Mouse (Mus musculus) stomach, embryonic 15.5 days (tissue): ENCODE data around the gene Exoc2. TPM values are rescaled to one million over a fixed set of nuclear protein-coding genes. Genes with fewer than 3 reads are reported as not detected.
A peak's percentile ranks its signal among the peaks of the same experiment; 100 is the strongest.

Experiments used
- ATAC-seq: fragments of 200-750 bp; cut with Nextera tagmentation; 2 replicates; pipeline ENCODE4 v1.8.0; 2017; ENCODE audit warnings: low read depth, moderate number of reproducible peaks, moderate TSS enrichment; ENCODE audit not compliant: insufficient read depth, low FRiP score
- H3K27ac ChIP-seq: fragments of 300-500 bp; sonication (generic); 2 replicates; pipeline ENCODE4 v1.5.1; 2015; ENCODE audit warnings: mild to moderate bottlenecking, inconsistent platforms
- H3K27me3 ChIP-seq: fragments of 300-500 bp; sonication (generic); replicated peaks from 2 replicates; pipeline ENCODE4 v1.6.1; 2015; ENCODE audit warnings: inconsistent platforms
- H3K36me3 ChIP-seq: fragments of 300-500 bp; sonication (generic); 2 replicates; pipeline ENCODE4 v1.6.1; 2015; ENCODE audit warnings: inconsistent platforms
- H3K4me1 ChIP-seq: fragments of 300-500 bp; sonication (generic); 2 replicates; pipeline ENCODE4 v1.6.1; 2015; ENCODE audit warnings: inconsistent platforms
- H3K4me2 ChIP-seq: fragments of 300-500 bp; sonication (generic); 2 replicates; pipeline ENCODE4 v1.6.1; 2015; ENCODE audit warnings: mild to moderate bottlenecking, inconsistent platforms
- H3K4me3 ChIP-seq: fragments of 300-500 bp; sonication (generic); replicated peaks from 2 replicates; pipeline ENCODE4 v1.5.1; 2015; ENCODE audit warnings: inconsistent platforms
- H3K9ac ChIP-seq: fragments of 300-500 bp; sonication (generic); 2 replicates; pipeline ENCODE4 v1.6.1; 2015; ENCODE audit warnings: inconsistent platforms
- H3K9me3 ChIP-seq: fragments of 300-500 bp; sonication (generic); 2 replicates; pipeline ENCODE4 v1.6.1; 2016; ENCODE audit warnings: inconsistent platforms
- WGBS: fragments of 180-500 bp; shearing (Covaris S2); methylation state at CpG from one replicate; pipeline ENCODE4 v1.1.7; 2015; 5-methylcytosine and 5-hydroxymethylcytosine counted together
- polyA plus RNA-seq: library from polyadenylated mRNA; unstranded; fragments of >200 nt; fragmentation: Nextera tagmentation; extraction: Ambion mirVana; gene quantifications from 2 replicates; pipeline ENCODE4 v1.2.1, GENCODE M21; 2015

The Exoc2 gene
- polyA plus RNA-seq, 1 experiment from 2014 or later = 26.6 TPM

DNA sequence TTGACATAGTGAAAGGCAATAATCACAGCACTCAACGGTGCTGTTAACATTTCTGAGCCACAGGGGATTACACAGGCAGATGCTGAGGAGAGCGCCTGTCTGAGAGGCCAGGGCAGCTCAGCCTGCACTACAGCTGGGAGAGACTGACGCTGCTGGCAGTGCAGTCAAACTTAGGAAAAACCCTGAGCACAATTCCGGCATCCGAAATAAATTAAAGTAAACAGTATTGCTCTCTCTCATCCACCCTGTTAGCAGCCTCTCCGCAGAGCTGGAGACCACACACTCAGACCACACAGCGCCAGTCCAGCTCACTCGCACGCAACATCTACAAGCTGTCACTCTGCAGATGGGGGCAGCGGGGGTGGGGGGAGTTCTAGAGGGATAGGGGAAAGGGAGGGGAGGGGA lies 7.4 kb downstream of the Exoc2 start:
- peak; percentile 69; the same call in 1 of the 2 replicates for ATAC-seq
- Histone ChIP-seq H3K27ac (peak overlapping the region; percentile 26; the same call in 1 of the 2 replicates), H3K9me3 (no peaks in the 10 kb centered on the region), H3K27me3 (no peaks in the 10 kb centered on the region), H3K4me2 (peak overlapping the region; percentile 13; the same call in 1 of the 2 replicates), H3K4me1 (peaks cover 11% of the 10 kb centered on the region; the same call in 1 of the 2 replicates), H3K4me3 (no peak overlapping the region), H3K36me3 (no peaks in the 10 kb centered on the region), H3K9ac (no peak overlapping the region)
- WGBS = 15% methylated on average over 10 of the region's 10 CpGs

DNA sequence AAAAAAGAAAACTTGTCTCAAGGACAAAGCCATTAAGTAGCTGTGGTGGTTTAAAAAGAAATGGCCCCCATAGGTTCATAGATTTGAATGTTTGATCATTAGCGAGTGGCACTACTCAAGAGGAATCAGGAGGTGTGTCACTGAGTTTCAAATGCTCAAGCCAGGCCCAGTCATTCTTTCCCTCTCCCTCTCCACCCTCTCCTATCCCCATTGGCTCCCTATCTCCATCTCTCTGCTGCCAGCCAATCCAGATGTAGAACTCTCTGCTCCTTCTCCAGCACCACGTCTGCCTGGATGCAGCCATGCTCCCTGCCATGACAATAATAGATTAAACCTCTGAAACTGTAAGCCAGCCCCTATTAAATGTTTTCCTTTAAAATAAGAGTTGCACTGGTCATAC lies 12.0 kb downstream of the Exoc2 start:
- no peaks in the 10 kb centered on the region for H3K27me3 ChIP-seq
- ATAC-seq = no peak
- no peak overlapping the region for H3K9ac ChIP-seq
- H3K27ac ChIP-seq = no peak overlapping the region
- no peaks in the 10 kb centered on the region for H3K9me3 ChIP-seq
- peaks cover 3% of the 10 kb centered on the region; the same call in 1 of the 2 replicates for H3K4me1 ChIP-seq
- no peak overlapping the region for H3K4me2 ChIP-seq
- WGBS = 50% methylated on average over 2 of the region's 2 CpGs
- no peak overlapping the region for H3K4me3 ChIP-seq
- H3K36me3 ChIP-seq = no peaks in the 10 kb centered on the region

DNA sequence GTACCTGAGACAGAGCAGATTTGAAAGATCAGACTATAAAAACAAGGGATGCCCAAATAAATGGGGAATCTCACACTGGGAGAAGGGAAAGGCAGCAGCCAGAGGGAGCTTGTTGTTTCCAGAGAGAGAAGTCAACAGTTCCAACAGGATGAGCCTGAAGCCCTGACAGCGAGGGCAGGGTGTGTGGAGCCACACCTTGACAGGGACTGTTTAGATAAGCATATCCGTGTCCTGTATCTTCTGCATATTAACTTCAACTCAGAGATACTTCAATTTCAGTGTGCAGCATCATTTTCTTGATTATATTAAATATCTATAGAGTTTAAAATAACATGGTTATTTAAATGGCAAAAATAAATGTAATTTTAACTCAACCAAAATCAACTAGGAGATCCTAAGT lies 13.2 kb downstream of the Exoc2 start:
- H3K4me2 ChIP-seq = no peak overlapping the region
- H3K27me3 ChIP-seq = no peaks in the 10 kb centered on the region
- H3K27ac ChIP-seq = no peak overlapping the region
- H3K9me3 ChIP-seq = no peaks in the 10 kb centered on the region
- no peaks in the 10 kb centered on the region for H3K4me1 ChIP-seq
- H3K9ac ChIP-seq = no peak overlapping the region
- H3K4me3 ChIP-seq = no peak overlapping the region
- H3K36me3 ChIP-seq = no peaks in the 10 kb centered on the region
- WGBS = 73% methylated on average over 2 of the region's 2 CpGs
- ATAC-seq = peak; percentile 71; the same call in 1 of the 2 replicates

DNA sequence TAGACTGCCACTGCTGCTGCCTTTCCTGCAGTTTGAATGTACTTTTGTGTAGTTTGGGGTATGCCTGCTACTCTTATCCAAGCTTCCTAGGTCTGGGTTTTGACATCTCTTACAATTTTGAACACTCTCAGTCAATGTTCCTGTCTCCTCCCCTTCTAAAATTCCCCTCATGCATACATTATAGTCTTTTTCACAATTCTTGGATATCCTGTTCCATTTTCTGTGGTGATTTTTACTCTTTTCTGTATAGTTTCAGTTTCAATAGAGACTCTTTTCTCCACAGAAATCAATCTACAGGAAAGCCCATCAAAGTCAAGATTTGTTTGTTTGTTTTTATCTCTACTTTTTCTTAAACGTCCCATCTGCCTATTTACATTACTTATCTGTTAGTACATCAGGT lies 20.3 kb downstream of the Exoc2 start:
- H3K4me3 ChIP-seq = no peak overlapping the region
- no peaks in the 10 kb centered on the region for H3K36me3 ChIP-seq
- no peak overlapping the region for H3K9ac ChIP-seq
- no peak for ATAC-seq
- 21% methylated on average over 1 of the region's 1 CpGs for WGBS
- no peaks in the 10 kb centered on the region for H3K27me3 ChIP-seq
- no peaks in the 10 kb centered on the region for H3K9me3 ChIP-seq
- no peak overlapping the region for H3K27ac ChIP-seq
- no peaks in the 10 kb centered on the region for H3K4me1 ChIP-seq
- H3K4me2 ChIP-seq = no peak overlapping the region

DNA sequence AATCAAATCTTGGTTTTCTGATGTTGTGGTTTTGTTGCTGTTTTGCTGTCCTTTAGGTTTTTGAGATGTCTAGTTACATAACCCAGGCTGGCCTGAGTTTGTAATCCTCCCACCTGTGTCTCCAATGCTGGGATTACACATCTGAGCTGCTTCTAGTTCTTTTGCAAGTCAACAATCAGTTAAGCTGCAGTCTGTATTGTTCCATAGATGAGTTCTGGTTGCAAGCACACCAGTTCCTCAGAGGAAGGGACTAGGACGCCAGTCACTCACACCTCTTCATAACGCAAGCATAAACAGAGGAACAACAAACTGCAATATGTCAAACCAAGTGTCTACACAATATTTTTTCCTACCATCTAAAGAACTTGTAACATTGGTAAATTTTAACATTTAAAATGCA lies 21.8 kb downstream of the Exoc2 start:
- ATAC-seq = no peak
- WGBS = 86% methylated on average over 2 of the region's 2 CpGs
- H3K36me3 ChIP-seq = no peaks in the 10 kb centered on the region
- no peak overlapping the region for H3K27ac ChIP-seq
- H3K4me2 ChIP-seq = no peak overlapping the region
- no peak overlapping the region for H3K9ac ChIP-seq
- H3K4me1 ChIP-seq = peaks cover 2% of the 10 kb centered on the region; the same call in 1 of the 2 replicates
- H3K27me3 ChIP-seq = no peaks in the 10 kb centered on the region
- H3K9me3 ChIP-seq = no peaks in the 10 kb centered on the region
- no peak overlapping the region for H3K4me3 ChIP-seq

DNA sequence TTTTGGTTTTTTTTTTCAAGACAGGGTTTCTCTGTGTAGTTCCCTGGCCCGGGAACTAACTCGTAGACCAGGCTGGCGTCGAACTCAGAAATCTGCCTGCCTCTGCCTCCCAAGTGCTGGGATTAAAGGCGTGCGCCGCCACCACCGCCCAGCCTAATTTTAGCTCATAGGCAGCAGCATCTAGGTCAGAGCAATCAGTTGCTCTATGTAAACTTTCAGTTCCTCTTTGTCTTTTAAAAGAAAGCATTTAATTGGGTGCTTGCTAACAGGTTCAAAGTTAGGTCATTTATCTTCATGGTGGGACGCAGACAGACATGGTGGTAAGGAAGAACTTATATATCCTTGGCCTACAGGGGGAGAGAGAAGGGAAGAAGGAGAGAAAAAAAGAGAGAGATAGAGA lies 24.7 kb downstream of the Exoc2 start:
- H3K9ac ChIP-seq = no peak overlapping the region
- H3K4me3 ChIP-seq = no peak overlapping the region
- H3K27me3 ChIP-seq = no peaks in the 10 kb centered on the region
- WGBS = 93% methylated on average over 9 of the region's 9 CpGs
- peaks cover 3% of the 10 kb centered on the region; the same call in 1 of the 2 replicates for H3K4me1 ChIP-seq
- no peaks in the 10 kb centered on the region for H3K36me3 ChIP-seq
- no peak for ATAC-seq
- no peak overlapping the region for H3K27ac ChIP-seq
- no peaks in the 10 kb centered on the region for H3K9me3 ChIP-seq
- no peak overlapping the region for H3K4me2 ChIP-seq

DNA sequence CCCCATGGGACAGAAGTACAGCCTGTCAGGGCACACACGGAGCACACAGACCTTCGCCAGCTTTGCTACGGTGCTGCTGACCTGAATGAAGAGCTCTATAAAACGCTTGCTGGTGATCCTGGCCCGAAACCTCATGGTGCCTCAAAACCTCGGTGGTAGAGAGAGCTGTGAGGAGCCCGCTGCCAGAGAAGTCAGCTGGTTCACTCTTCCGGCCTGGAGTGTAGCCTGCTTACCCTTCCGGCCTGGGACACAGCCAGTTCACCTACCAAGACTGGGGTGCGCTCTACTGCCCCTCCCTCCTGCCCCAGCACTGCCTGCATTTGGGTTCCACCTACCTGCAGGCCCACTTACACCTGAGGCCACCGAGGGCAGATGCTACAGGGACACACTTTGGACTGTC lies 26.4 kb downstream of the Exoc2 start, which contains the start of gene Hus1b:
Hus1b (minus strand) TSS at position 220 of the 400 bp plus-strand sequence.
- peaks cover 3% of the 10 kb centered on the region; the same call in 1 of the 2 replicates for H3K4me1 ChIP-seq
- ATAC-seq = no peak
- H3K27me3 ChIP-seq = no peaks in the 10 kb centered on the region
- 0 out of 2 replicates have a peak within 1 kb of the TSS, but pooled peaks have one; percentile 21 for H3K27ac ChIP-seq
- no peak within 1 kb of the TSS for H3K9ac ChIP-seq
- 86% methylated on average over 11 of the region's 11 CpGs for WGBS
- no peak within 1 kb of the TSS for H3K4me3 ChIP-seq
- no peaks in the 10 kb centered on the region for H3K36me3 ChIP-seq
- H3K9me3 ChIP-seq = no peaks in the 10 kb centered on the region
- no peak within 1 kb of the TSS for H3K4me2 ChIP-seq

DNA sequence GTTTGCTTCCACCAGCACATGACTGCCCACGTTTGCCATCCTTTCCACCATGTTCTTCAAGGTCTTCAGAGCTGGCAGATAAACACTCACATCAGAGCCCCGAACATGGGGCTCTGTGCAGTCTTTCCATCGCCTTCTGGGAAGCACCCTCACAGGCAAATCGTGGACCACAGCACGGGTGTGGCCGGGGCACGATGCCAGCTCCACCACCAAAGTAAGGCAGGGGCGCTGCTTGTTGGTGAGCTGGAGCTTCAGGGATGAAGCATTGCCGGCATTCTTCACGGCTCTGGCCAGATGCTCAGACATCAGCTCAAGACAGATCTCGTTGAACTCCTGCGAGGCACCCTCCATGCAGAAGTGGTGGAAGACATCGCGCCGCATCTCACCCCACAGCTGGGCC lies 26.8 kb downstream of the Exoc2 start:
- Histone ChIP-seq H3K4me1 (peaks cover 3% of the 10 kb centered on the region; the same call in 1 of the 2 replicates), H3K36me3 (no peaks in the 10 kb centered on the region)
- WGBS = 87% methylated on average over 15 of the region's 15 CpGs

GRCm38 (mm10) chr13:30945788-30946187 lies 28.1 kb downstream of the Exoc2 start:
- Histone ChIP-seq H3K36me3 (no peaks in the 10 kb centered on the region), H3K27ac (no peak overlapping the region), H3K9me3 (no peaks in the 10 kb centered on the region), H3K4me1 (peaks cover 3% of the 10 kb centered on the region; the same call in 1 of the 2 replicates), H3K4me3 (no peak overlapping the region), H3K9ac (no peak overlapping the region), H3K27me3 (no peaks in the 10 kb centered on the region), H3K4me2 (no peak overlapping the region)
- no peak for ATAC-seq

More for the DNA sequence above, 26.8 kb downstream of the Exoc2 start:
- no peaks in the 10 kb centered on the region for H3K27me3 ChIP-seq
- no peak overlapping the region for H3K9ac ChIP-seq
- H3K4me2 ChIP-seq = no peak overlapping the region
- no peak overlapping the region for H3K4me3 ChIP-seq
- ATAC-seq = no peak
- 0 out of 2 replicates have a peak overlapping the region, but pooled peaks have one; percentile 21 for H3K27ac ChIP-seq
- no peaks in the 10 kb centered on the region for H3K9me3 ChIP-seq

- Histone ChIP-seq H3K4me2 (no peak overlapping the region), H3K9ac (no peak overlapping the region), H3K27ac (no peak overlapping the region), H3K9me3 (no peaks in the 10 kb centered on the region), H3K36me3 (no peaks in the 10 kb centered on the region), H3K4me3 (no peak overlapping the region), H3K27me3 (no peaks in the 10 kb centered on the region), H3K4me1 (no peaks in the 10 kb centered on the region)
- ATAC-seq = no peak
- WGBS = 80% methylated on average over 6 of the region's 6 CpGs
These were observed 40.9 kb downstream of the Exoc2 start for GRCm38 (mm10) chr13:30932972-30933371.

- H3K9ac ChIP-seq = no peak overlapping the region
- H3K36me3 ChIP-seq = no peaks in the 10 kb centered on the region
- H3K4me1 ChIP-seq = no peaks in the 10 kb centered on the region
- H3K4me3 ChIP-seq = no peak overlapping the region
- no peak for ATAC-seq
- H3K9me3 ChIP-seq = no peaks in the 10 kb centered on the region
- no peak overlapping the region for H3K4me2 ChIP-seq
- 72% methylated on average over 4 of the region's 4 CpGs for WGBS
- no peak overlapping the region for H3K27ac ChIP-seq
- H3K27me3 ChIP-seq = no peaks in the 10 kb centered on the region
These were observed 42.3 kb downstream of the Exoc2 start for GRCm38 (mm10) chr13:30931613-30932012.

DNA sequence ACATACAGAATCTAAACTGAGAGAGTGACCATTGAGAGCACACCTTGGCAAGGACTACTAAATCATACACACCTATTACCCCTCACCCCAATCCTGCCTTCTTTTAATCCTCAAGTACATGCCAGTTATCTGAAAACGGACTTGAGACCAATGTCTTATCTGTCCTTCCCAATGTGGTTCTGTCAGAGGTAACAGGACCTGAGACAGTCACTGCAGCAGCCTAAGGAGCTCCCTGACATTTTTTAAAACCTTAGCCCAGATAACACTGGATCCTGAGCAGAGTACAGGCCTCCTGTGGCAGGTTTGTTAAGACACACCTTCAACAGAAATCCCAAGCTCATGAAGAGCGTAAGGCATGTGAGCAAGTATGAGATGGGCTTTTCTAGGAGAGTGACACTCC lies 44.8 kb downstream of the Exoc2 start:
- Histone ChIP-seq H3K4me2 (no peak overlapping the region), H3K4me3 (no peak overlapping the region), H3K27me3 (no peaks in the 10 kb centered on the region), H3K9ac (no peak overlapping the region), H3K27ac (no peak overlapping the region), H3K9me3 (no peaks in the 10 kb centered on the region), H3K4me1 (no peaks in the 10 kb centered on the region), H3K36me3 (no peaks in the 10 kb centered on the region)
- WGBS = 76% methylated on average over 2 of the region's 2 CpGs
- no peak for ATAC-seq

DNA sequence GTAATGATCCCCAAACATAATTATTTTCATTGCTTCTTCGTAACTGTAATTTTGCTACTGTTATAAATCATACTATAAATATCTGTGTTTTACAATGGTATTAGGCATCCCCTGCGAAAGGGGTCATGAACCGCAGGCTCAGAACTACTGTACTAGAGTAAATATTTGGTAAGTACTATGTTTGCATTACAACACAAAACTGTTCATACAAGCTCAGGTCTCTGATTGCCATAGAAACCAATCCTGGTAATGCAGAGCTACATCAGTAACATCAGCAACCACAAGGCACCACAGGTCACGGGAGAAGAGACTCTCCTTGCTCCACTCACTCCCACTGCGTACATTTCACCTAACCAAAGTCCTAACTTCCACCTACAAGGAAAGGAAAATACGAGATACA lies 49.6 kb downstream of the Exoc2 start:
- H3K4me2 ChIP-seq = no peak overlapping the region
- 60% methylated on average over 6 of the region's 6 CpGs for WGBS
- ATAC-seq = no peak
- no peaks in the 10 kb centered on the region for H3K27me3 ChIP-seq
- no peaks in the 10 kb centered on the region for H3K9me3 ChIP-seq
- no peaks in the 10 kb centered on the region for H3K4me1 ChIP-seq
- H3K4me3 ChIP-seq = no peak overlapping the region
- H3K9ac ChIP-seq = no peak overlapping the region
- no peak overlapping the region for H3K27ac ChIP-seq
- 0 out of 2 replicates have a peak, but pooled peaks cover 8% of the 10 kb centered on the region for H3K36me3 ChIP-seq
